Mouse (Mus musculus): ENCODE results near the gene Cish. TPM values are rescaled to one million over a fixed set of nuclear protein-coding genes. Genes with fewer than 3 reads are reported as not detected.

Gene Cish
- polyA plus RNA-seq, 1 experiment, result 23.1 TPM

GRCm38 (mm10) chr9:107267721-107268402, 28.0 kb upstream of the Cish start:
- H3K27ac ChIP-seq (replicated peaks; ENCODE audit: low read depth, low read length), result no peak overlapping the region

GRCm38 (mm10) chr9:107269772-107270171, 26.1 kb upstream of the Cish start:
- Histone ChIP-seq H3K27ac (replicated peaks; ENCODE audit: low read depth, low read length) (no peak overlapping the region), H3K4me3 (ENCODE audit: insufficient read depth, low read depth, low read length) (no peak overlapping the region), H3K4me1 (ENCODE audit: control insufficient read depth, insufficient read depth, insufficient read length, low read length) (0 out of 2 replicates have a peak, but pooled peaks cover 1% of the 10 kb centered on the region)

More at GRCm38 (mm10) chr9:107267721-107268402, 28.0 kb upstream of the Cish start:
- no peak overlapping the region for H3K4me3 ChIP-seq (ENCODE audit: insufficient read depth, low read depth, low read length)
- 0 out of 2 replicates have a peak, but pooled peaks cover 2% of the 10 kb centered on the region for H3K4me1 ChIP-seq (ENCODE audit: control insufficient read depth, insufficient read depth, insufficient read length, low read length)

- no peak overlapping the region for H3K27ac ChIP-seq (replicated peaks; ENCODE audit: low read depth, low read length)
- H3K4me3 ChIP-seq (ENCODE audit: insufficient read depth, low read depth, low read length), result no peak overlapping the region
- H3K4me1 ChIP-seq (ENCODE audit: control insufficient read depth, insufficient read depth, insufficient read length, low read length), result 0 out of 2 replicates have a peak, but pooled peaks cover 2% of the 10 kb centered on the region
Measured at GRCm38 (mm10) chr9:107271177-107271938, 24.5 kb upstream of the Cish start.

GRCm38 (mm10) chr9:107272284-107272683, 23.5 kb upstream of the Cish start:
- H3K4me1 ChIP-seq (ENCODE audit: control insufficient read depth, insufficient read depth, insufficient read length, low read length), result 0 out of 2 replicates have a peak, but pooled peaks cover 2% of the 10 kb centered on the region
- no peak overlapping the region for H3K4me3 ChIP-seq (ENCODE audit: insufficient read depth, low read depth, low read length)
- H3K27ac ChIP-seq (replicated peaks; ENCODE audit: low read depth, low read length), result no peak overlapping the region

DNA sequence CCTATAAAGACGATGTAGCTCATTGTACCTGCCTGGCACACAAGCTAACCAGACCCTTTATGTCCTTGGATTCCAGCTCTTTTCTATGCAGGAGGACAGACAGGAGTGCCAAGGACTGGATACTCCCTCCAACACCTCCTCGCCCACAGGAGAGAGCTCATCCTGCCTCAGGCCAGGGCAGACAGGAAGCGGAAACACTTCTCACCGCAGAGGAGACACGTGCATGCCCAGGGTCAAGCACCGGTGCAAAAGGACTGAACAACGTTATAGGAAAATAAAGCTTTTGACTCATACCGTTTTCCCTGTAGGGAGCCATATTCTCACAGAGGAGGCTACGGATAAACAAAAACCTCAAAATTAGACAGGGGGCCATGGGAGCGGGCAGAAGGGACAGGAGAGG, 22.6 kb upstream of the Cish start:
- Histone ChIP-seq H3K27ac (replicated peaks; ENCODE audit: low read depth, low read length) (no peak overlapping the region), H3K4me3 (ENCODE audit: insufficient read depth, low read depth, low read length) (no peak overlapping the region), H3K4me1 (ENCODE audit: control insufficient read depth, insufficient read depth, insufficient read length, low read length) (peaks cover 3% of the 10 kb centered on the region; the same call in 1 of the 2 replicates)

- Histone ChIP-seq H3K4me3 (ENCODE audit: insufficient read depth, low read depth, low read length) (no peak overlapping the region), H3K4me1 (ENCODE audit: control insufficient read depth, insufficient read depth, insufficient read length, low read length) (peaks cover 5% of the 10 kb centered on the region; the same call in 1 of the 2 replicates), H3K27ac (replicated peaks; ENCODE audit: low read depth, low read length) (no peak overlapping the region)
Measured at GRCm38 (mm10) chr9:107274751-107275150, 21.1 kb upstream of the Cish start.

DNA sequence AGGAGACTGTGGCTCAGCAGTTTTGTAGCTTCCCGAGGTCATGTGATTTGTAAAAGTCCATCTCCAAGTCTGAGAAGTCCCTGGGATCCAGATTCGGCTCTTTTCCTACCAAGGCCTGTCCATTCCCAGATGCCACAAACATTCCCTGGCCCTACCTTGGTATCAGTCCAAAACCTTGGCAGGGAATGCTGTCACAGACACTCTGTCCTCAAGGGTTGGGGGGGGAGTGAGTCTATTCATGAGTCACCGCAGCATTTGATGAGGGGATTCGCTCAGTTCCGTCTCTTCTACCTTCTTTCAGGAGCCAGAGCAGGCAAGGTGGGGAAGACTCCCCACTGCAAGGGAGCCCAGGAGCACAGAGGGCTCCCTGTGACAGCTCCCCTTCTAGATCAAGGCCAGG, 20.1 kb upstream of the Cish start:
- H3K27ac ChIP-seq (replicated peaks; ENCODE audit: low read depth, low read length), result no peak overlapping the region
- no peak overlapping the region for H3K4me3 ChIP-seq (ENCODE audit: insufficient read depth, low read depth, low read length)
- H3K4me1 ChIP-seq (ENCODE audit: control insufficient read depth, insufficient read depth, insufficient read length, low read length), result peaks cover 5% of the 10 kb centered on the region; the same call in 1 of the 2 replicates

DNA sequence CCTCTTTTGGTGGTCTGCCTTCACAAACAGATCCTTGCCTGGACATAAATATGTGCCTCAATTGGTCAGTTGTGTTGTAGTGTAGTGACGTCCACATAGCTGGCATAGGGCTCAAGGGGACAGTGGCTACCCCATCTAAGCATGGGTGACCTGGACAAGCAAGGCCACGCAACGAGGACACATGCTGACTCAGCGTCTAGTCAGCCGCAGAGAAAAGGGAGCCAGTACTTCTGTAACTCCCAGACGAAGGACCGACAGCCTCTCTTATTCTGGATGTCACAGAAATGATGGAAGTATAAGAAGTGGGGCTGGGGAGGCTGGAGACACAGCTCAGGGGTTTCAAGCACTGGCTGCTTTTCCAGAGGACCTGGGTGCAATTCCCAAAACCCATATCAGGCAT, 18.2 kb upstream of the Cish start:
- Histone ChIP-seq H3K4me3 (ENCODE audit: insufficient read depth, low read depth, low read length) (no peak overlapping the region), H3K4me1 (ENCODE audit: control insufficient read depth, insufficient read depth, insufficient read length, low read length) (peaks cover 10% of the 10 kb centered on the region), H3K27ac (replicated peaks; ENCODE audit: low read depth, low read length) (no peak overlapping the region)

DNA sequence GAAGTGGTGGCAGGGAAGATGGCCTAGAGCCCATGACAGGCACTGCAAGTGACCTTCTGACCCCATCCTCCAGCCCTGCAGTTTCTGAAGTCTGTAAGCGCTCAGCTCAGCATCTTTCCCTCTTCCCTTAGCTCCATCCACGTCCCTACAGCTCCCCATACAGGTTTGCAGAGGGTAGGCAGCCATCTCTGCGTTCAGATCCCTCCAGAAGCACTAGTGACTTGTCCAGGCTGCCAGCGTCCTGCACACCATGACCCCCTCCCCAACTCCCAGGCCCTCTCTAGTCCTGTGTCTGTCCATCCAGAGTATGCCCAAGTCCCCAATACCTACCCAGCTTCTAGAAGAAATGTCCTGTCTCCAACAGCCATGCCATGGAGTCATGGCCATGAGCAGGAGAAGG, 17.7 kb upstream of the Cish start:
- Histone ChIP-seq H3K4me3 (ENCODE audit: insufficient read depth, low read depth, low read length) (no peak overlapping the region), H3K27ac (replicated peaks; ENCODE audit: low read depth, low read length) (peak overlapping the region; percentile 12; the same call in 1 of the 2 replicates), H3K4me1 (ENCODE audit: control insufficient read depth, insufficient read depth, insufficient read length, low read length) (peaks cover 10% of the 10 kb centered on the region)

DNA sequence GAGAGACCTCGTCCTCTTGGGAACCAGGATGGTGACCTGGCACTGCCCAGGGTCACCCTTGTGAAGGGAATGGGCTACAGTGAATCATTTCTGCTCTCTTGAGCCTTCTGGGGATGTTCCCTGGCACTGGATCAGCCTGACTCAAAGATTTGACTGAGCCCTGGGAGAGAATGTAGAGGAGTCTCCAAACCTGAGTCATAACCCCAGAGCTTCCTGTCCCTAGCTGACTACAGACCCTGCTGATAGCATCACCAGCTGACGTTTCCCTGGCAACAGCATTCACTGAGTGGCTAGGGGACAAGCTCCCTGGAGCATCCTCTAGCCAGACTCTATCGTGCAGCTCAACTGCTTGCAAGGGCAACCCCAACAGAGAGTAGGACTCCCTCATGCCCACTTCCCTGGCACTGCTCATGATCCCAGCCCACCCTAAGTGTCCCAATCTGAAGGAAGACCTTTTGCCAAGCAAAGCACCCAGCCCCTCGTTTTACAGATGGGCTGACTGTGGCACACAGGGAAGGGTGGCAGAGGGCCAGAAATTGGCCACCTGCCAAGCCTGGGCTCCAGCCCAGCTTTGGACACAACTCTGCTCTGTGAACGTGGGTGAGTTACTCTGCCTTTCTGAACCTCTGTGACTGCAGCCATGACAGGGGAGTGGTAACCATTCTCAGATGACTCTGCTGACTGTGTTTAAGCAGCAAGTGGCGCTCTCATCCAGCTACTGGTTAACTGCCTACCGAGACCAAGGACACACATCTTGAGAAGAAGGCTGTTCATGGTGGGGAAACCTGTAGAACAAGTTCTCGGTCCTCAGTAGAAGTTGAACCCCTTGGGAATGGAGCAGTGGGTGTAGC, 17.1 kb upstream of the Cish start:
- H3K4me1 ChIP-seq (ENCODE audit: control insufficient read depth, insufficient read depth, insufficient read length, low read length), result peaks cover 10% of the 10 kb centered on the region
- H3K27ac ChIP-seq (replicated peaks; ENCODE audit: low read depth, low read length), result peak overlapping the region; percentile 12; the same call in 1 of the 2 replicates
- H3K4me3 ChIP-seq (ENCODE audit: insufficient read depth, low read depth, low read length), result no peak overlapping the region

DNA sequence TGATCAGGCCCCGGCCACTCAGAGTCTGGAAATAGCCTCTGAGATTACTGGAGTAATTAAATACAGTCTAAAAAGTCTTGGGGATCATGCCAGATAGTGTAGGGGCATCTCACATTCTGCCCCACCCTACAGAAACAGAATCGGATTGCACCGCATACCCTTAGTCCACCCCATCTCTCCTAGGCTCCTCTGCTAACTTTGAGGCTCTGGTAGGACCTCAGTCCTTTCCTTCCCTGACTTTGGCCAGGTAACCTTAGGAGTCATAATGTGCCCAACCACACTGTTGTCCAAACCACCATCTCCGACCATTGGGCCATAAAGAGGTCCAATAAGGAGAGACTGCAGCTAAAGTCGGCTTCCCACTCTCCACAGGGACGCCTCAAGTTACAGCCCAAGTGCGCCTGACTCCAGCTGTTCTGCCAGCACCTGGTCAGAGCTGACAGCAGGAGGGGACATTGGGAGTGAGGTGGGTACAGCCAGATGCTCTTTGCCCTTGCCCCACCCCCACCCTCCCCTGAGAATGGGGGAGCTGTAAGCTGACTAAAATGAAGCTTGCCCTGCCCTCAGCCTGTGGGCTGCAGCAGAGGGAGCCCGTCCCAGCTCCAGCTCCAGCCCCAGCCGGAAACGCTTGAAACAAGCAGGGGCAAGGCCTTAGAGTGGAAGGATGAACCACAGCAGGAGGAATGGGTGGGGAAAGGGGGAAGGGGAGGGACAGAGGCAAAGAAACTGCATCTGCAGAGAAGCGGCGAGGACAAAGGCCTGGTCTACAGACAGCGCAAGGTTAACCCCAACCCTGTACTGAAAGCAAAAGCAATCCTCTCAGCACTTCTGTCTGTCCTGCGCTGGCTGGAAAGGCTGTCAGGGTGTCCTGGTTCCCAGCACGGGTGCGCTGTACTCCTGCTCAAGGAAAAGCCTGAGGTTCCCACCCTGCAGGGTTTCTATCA, 16.2 kb upstream of the Cish start:
- no peak overlapping the region; the same call in 1 of the 2 replicates for H3K4me3 ChIP-seq (ENCODE audit: insufficient read depth, low read depth, low read length)
- H3K4me1 ChIP-seq (ENCODE audit: control insufficient read depth, insufficient read depth, insufficient read length, low read length), result peaks cover 10% of the 10 kb centered on the region
- no peak overlapping the region; the same call in 1 of the 2 replicates for H3K27ac ChIP-seq (replicated peaks; ENCODE audit: low read depth, low read length)

DNA sequence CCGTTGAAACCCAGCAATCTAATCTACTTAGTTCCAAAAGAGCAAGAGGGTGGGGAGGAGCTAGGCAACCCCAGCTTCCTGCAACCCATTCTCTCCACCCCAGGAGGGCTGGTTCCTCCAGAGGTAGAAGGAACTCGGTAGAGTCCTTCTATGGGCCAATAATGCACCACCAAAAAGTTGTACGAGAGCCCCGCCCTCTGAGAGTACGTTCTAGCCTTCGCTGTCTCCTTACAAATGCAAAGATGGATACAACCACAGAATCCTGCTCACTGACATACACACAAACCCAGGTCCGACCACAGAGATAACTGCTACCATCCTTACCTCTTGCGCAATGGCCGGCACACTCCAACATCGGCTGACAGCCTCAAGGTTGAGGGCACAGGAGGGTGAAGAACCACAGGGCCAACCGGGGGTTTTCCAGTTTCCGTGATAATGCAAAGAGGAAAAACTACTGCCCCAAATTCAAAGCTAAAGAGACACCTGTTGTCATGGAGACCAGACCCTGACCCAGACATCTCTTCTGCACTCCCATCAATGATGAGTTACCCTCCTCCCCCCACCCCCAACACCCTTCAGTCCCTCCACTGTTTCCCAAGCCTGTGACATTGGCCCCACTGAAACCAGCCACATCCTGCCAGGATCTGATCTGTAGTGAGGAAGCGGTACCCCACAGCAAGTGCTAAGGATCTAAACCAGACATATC, 15.4 kb upstream of the Cish start:
- Histone ChIP-seq H3K27ac (replicated peaks; ENCODE audit: low read depth, low read length) (no peak overlapping the region; the same call in 1 of the 2 replicates), H3K4me3 (ENCODE audit: insufficient read depth, low read depth, low read length) (no peak overlapping the region; the same call in 1 of the 2 replicates), H3K4me1 (ENCODE audit: control insufficient read depth, insufficient read depth, insufficient read length, low read length) (peaks cover 13% of the 10 kb centered on the region)

DNA sequence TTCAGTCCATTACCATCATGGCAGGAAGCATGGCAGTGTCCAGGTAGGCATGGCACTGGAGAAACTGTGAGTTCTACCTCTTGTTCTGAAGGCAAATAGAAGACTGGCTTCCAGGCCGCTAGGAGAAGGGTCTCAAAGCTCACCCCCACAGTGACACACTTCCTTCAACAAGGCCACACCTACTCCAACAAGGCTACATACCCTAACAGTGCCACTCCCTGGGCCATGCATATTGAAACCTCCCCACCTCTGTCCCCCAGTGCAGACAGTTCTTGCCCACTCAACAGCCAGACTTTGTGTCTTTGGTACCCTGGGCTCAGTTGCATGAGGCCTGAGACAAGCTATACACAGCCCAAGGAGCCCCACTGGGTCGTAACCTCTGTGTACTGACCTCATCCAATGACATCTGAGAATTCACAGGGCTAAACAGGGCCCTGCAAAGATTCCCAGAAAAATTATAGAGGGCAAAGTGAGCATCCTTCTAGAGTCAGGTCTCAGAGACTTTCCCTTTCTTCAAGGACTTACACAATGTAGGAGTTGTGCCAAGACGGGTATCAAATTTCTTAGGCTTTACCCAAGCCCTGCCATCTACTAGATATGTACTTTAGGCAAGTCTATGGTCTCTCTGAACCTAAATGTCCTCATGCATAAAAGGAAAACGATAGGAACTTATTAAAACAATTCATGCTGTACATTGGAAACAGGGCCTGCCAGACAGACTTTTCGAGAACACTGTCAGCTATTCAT, 14.4 kb upstream of the Cish start:
- H3K4me1 ChIP-seq (ENCODE audit: control insufficient read depth, insufficient read depth, insufficient read length, low read length), result peaks cover 13% of the 10 kb centered on the region
- no peak overlapping the region for H3K4me3 ChIP-seq (ENCODE audit: insufficient read depth, low read depth, low read length)
- no peak overlapping the region for H3K27ac ChIP-seq (replicated peaks; ENCODE audit: low read depth, low read length)

Measured in brown adipose tissue, adult 24 weeks (tissue).